Mouse (Mus musculus): Measurements from ENCODE around the gene Mpp4.

Mpp4 gene

DNA sequence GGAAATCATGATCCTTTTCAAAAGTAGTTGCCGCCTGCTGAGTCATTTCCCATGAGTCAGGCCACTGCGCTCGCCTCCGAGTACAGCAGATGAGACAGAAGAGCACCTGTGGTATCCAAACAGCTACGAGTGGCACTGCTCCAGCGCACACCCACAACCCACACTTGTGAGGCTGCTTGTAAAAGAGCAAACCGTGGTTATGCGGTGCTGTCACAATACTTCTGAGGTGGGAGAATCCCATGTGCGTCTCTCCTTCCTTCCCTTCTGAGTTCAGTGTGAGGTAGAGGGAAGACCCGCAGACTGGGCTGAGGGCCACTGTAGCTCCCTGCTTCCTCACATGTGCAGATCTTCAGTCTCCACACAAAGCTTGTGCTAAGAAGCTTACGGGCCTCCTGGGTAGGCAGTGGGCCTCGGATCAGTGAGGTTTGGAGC is at the start of gene Mpp4:
TSS of gene Mpp4 (minus strand) at position 360 of the 432 bp plus-strand sequence.
- no peak for DNase-seq (ENCODE audit: low spot score in 2 of 2)

GRCm38 (mm10) chr1:59212951-59213350 is 49.8 kb upstream of the Mpp4 start:
- no peak for DNase-seq (ENCODE audit: low spot score in 2 of 2)

DNA sequence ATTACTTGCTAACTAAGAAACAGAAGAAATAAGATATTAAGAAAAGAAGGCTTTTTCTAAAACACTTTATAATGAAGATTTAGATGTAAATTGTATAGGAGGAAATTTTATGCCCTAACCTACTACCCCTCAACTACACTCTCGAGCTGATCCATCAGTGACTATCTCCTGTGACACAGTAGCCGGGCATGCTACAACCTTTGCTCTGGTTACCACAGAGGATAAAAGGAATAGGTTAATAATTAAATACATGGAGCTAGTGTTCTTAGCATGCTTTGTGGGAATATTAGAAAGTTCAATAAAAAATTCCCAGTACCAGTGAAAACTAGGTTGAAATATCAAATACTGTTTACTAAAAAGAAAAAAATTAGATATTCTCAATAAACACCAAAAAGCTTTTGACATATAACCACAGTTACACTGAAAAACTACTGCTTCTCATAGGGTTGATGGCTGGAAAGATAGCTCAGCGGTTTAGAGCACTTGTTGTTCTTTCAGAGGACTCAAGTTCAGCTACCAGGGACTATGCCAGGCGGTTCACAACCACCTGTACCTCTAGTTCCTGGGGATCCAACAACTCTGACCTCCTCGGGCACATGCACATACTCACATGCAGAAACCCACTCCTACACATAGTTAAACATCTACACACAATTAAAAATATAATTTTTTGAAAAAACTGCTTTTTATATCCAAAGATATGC is 49.0 kb upstream of the Mpp4 start:
- no peak for DNase-seq (ENCODE audit: low spot score in 2 of 2)

DNA sequence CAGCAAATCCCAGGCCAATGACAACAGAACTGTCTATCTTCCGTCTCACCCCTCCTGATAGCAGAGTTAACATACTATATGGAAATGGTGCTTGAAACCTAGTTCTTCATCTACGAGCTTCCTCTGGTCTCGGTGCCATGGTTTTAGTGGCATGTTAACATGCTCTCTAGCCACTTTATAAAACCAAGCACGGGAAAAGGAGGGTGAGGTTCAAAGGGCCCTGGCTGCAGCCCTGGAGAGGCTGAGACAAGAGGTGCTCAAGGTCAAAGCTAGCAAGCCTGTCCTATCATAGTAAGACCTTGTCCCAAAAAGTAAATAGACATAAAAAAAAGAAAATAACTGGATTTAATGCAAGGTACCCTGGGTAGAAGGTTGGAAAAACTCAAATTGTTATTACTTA is 48.5 kb upstream of the Mpp4 start:
- DNase-seq (ENCODE audit: low spot score in 2 of 2) = no peak

GRCm38 (mm10) chr1:59208331-59208730 is 45.1 kb upstream of the Mpp4 start:
- no peak for DNase-seq (ENCODE audit: low spot score in 2 of 2)

GRCm38 (mm10) chr1:59204489-59204888 is 41.3 kb upstream of the Mpp4 start:
- DNase-seq (ENCODE audit: low spot score in 2 of 2) = no peak

GRCm38 (mm10) chr1:59202367-59202766 is 39.2 kb upstream of the Mpp4 start:
- DNase-seq (ENCODE audit: low spot score in 2 of 2) = no peak

- no peak for DNase-seq (ENCODE audit: low spot score in 2 of 2)
Observed at GRCm38 (mm10) chr1:59201561-59201960, 38.4 kb upstream of the Mpp4 start.

GRCm38 (mm10) chr1:59200960-59201359 is 37.8 kb upstream of the Mpp4 start:
- DNase-seq (ENCODE audit: low spot score in 2 of 2) = no peak

DNA sequence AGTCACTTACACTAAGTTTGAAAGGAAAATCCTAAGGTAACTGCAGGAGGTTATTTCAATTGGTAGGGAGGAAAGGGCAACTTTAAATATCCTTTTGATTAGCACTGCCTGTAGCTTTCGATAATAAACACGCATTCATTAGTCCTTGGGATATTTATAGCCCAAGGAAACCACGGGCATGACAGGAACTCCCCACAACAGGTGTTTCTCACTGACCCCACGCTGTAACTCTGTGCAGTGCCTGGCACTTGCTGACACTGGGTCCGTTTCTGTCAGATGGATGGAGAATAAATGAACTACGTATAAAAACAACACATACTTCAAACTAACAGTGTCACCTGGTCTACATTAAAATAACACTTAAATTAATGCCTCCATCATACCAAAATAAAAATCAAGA is 31.8 kb upstream of the Mpp4 start:
- no peak for DNase-seq (ENCODE audit: low spot score in 2 of 2)

DNA sequence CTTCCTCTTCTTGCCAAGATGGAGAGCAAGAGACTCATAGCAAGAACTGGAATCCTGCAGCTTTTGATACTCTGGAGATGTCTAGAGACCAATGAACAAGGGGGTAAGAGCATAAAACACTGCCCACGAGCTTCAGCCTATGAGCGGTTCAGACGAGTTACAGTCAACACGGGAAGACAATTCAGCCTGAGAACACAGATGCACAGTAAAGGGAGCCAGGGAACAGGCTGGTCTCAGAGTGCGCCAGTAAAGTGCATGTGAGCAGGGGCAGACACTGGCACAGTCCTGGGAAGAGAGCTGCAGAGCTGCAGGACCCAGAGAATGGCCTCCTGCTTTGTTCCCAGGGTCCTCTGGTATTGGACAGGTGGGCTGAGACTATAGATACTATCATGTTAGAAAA is 24.6 kb upstream of the Mpp4 start:
- no peak for DNase-seq (ENCODE audit: low spot score in 2 of 2)

DNA sequence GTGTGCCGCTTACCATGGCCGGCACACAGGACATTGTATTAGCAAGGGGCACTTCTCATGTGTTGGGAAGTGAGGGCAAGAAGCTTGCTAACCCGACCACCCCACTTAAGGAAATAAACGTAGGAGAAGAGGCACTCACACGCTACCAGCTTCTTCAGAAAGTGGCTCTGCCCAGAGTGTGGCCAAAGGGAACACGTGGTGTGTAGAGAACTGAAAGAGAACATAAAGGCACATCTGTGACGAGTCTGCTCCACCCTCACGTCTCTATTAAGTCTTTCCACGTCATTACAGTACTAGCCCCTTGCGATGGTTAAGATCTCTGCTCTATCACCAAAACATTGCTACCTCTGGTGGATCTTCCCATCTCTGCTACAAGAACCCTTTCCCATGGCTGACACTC is 23.1 kb upstream of the Mpp4 start:
- DNase-seq (ENCODE audit: low spot score in 2 of 2) = no peak

- DNase-seq (ENCODE audit: low spot score in 2 of 2) = no peak
Observed at GRCm38 (mm10) chr1:59185410-59185809, 22.2 kb upstream of the Mpp4 start.

DNA sequence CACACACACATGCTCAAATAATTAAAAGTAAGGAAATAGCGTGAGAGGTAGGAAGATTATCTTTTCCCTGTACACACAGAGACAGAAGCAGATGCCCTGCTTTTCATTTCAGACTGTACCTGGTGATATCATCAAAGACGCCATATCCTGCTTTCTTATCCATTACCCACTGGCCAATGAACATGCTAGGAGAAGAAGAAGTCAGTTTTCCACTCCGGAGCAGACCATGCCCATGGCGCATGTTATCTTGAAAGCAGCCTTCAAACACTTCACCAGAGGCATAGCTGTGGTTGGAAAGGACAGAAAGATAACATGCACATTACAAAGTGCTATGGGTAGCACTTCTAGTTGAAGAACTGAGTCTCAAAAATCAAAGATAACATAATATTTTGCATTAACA is 19.9 kb upstream of the Mpp4 start:
- DNase-seq (ENCODE audit: low spot score in 2 of 2) = no peak

DNA sequence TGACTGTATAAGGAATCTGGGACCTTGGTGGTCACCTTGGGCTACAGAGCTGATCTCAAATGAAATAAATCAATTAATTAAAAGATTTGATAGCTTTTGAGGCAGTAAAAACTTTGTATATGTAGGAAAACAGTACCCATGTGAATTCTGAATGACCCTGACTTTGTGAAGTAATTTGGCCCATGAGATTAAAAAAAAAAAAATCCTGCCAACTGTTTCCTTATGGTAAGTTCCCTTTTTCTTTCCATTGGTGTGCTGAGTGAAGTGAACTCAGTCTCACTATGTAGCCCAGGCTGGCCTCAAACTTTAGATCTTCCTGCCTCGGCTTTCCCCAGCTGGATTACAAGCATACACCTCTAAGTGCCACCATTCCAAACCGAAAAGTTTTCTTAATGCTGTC is 19.2 kb upstream of the Mpp4 start:
- no peak for DNase-seq (ENCODE audit: low spot score in 2 of 2)

- no peak for DNase-seq (ENCODE audit: low spot score in 2 of 2)
Observed at GRCm38 (mm10) chr1:59180003-59180402, 16.8 kb upstream of the Mpp4 start.

DNA sequence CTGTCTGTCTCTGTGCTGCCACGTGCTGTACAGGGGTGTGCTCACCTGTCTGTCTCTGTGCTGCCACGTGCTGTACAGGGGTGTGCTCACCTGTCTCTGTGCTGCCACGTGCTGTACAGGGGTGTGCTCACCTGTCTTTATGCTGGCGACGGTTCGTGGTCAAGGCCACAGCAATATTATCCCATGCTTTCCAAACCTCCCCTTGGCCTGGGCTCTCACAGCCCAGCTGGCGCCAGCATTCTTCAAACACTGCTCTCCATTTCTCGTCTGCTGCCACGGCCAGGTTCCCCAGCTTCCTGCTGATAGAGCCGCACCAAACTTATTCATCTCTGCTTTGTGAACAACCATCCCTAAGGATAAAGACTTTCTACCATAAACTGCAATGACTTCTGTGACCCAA is 15.2 kb upstream of the Mpp4 start:
- DNase-seq (ENCODE audit: low spot score in 2 of 2) = no peak

DNA sequence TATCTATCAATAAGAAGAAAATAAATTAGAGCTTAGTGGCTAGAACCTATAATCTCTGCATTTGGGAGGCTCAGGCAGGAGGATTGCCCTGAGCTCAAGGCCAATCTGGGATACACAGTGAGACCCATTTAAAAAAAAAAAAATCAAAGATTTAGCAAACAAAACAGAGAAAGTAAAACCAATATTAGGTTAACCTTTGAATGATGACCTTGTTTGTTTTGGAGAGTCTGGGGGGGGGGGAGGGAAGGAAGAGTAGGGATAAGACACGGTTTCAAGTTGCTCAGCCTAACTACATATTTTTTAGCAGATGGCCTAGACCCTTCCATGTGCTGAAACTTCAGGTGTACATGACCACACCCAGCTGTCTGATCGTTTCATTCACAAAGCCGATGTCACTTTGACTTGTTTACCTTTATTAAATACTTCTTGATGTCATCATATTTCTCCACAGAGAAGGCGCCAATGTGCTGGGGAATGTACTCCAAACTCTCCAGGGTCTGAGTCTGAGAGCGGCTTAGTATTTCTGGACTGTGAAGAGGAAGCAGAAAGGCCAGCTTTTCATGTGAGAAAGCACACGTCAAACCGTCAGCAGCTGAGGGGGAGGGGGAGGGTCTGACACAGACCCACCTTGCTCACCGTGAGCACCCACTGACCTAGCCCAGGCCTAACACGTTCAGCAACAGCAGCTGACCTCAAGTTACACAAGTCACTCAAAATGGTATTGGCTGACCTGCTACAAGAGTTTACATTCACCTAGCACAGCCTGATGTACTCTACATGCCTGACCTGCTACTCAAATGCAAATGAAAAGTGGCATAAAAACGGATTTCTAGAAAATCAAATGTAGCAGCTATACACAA is 11.6 kb upstream of the Mpp4 start:
- no peak for DNase-seq (ENCODE audit: low spot score in 2 of 2)

DNA sequence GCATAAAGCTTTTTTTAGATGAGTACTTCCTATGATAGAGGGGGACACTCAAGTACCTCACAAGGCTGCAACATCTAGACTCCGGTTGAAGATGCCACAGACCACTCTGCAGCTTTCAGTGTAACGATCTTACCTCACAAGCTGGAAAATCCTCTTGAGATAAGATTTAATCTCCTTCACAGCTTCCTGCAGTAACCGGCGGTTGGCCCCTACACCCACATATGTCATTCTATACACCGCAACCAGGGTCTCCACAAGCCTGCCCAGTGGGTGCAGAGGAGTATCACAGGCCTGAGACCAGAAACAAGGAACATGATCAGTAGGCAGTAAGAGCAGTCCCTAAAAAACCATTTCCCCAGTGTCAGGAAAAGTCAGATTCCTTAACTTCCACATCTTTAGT is 9.8 kb upstream of the Mpp4 start:
- DNase-seq (ENCODE audit: low spot score in 2 of 2) = no peak

GRCm38 (mm10) chr1:59171875-59172274 is 8.7 kb upstream of the Mpp4 start:
- no peak for DNase-seq (ENCODE audit: low spot score in 2 of 2)

DNA sequence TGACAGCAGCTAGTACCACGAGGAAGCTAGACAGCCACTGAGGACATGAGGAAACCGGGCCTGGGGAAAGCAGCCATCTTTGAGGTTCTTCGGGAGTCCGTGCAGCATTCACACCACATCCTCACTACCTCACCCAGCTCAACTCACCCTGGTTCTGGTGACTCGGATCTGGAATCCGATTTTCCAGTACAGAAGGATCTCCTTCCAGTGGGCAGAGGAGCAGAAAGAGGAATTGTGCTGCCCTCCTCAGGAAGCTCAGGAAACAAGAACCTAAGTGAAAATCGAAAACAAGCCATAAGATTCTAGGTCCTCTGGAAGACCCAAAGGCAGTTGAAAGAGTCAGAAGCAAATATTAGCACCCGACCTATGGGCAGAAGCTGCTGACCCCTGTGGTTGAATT is 7.1 kb upstream of the Mpp4 start:
- DNase-seq (ENCODE audit: low spot score in 2 of 2) = no peak

- DNase-seq (ENCODE audit: low spot score in 2 of 2) = no peak
Observed at GRCm38 (mm10) chr1:59169586-59169985, 6.4 kb upstream of the Mpp4 start.

DNA sequence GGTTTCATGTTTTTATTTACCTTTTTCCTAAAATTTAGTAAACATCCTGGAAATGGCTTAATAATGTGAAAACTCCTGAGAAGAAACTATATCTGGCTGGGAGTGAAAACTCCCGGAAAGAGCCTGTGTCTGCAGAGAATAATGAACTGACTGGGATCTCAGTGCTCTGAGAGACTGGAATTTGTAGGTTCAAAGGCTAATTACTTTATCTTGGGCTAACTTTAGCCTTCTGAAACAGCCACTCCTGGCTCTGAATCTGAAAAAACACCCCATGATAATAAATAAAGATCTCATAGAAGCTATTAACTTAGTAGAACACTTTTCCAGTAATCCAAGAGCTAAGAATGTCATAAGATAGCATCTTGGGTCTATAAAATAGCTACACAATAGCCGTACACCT is 5.4 kb upstream of the Mpp4 start:
- DNase-seq (ENCODE audit: low spot score in 2 of 2) = no peak

All from natural killer cell, adult 2 months (primary cell).